Mouse (Mus musculus) gastrocnemius, postnatal 36 days (tissue): ENCODE results near the gene Afg3l1. TPM values are rescaled to one million over a fixed set of nuclear protein-coding genes. Genes with fewer than 3 reads are reported as not detected.
"Not testable (repeated sequence)": the region's sequence is repeated elsewhere in the genome, so short reads cannot be mapped to it uniquely, and the experiment has no call there.

Experiments
- DNase-seq, 2 experiments: peaks; one replicate each; pipeline ENCODE4 v3.0.0; 2022
- intact Hi-C: fragments of 180-260 bp; cut with DNase I; formaldehyde crosslinking; loops from one replicate; pipeline ENCODE4 v1.15.1; 2025
- total RNA-seq, 2 experiments: library from RNA; stranded (reverse); gene quantifications; 2 replicates each; pipeline ENCODE4 v1.2.3; 2021

Gene Afg3l1
- total RNA-seq, 2 experiments from 2014 or later, result 34.6 to 38.2 TPM

GRCm38 (mm10) chr8:123514136-123514535, 36.4 kb downstream of the Afg3l1 start:
- DNase-seq, result no peak
- intact Hi-C loops, result no loop called here

DNA sequence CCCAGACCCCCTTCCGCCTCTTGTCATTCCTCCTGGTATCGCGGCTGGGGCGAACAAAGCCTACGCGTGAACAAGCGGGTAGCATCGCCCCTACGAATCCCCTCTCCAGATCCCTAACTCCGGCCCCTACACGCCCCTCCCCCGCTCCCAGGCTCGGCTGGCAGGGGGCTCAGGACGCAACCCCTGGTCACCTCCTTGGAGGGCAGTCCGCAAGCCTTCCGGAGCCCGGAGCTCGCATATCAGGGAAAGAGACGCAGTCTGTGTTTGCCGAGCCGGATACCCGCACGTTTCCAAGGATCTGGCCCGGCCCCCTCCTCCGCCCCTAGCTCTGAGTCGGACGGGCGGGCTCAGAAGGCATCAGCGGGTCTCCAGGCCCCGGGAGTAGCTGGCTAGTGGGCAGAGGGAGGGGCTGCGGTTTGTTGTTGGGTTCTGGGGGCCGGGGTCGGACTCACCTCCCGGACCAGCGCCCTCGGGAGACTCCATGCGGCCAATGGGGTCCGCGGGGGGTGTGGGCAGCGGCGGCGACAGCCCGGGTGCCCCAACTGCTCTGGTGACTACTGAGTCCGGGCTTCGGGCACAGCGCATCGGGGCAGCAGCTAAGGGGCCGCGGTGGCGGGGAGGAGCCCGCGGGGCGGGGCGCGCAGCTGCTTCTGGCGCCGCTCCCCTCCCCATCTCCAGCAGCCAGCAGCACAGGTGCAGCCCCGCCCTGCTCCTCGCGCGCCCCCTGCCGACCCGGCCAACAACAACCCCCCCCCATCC, 37.3 kb downstream of the Afg3l1 start, which contains the start of gene Dbndd1:
TSS of gene Dbndd1 (minus strand) at position 683 of the 759 bp plus-strand sequence.
- DNase-seq, result peak in 1 of 2 experiments; percentile 13
- intact Hi-C loops, result no loop called here

DNA sequence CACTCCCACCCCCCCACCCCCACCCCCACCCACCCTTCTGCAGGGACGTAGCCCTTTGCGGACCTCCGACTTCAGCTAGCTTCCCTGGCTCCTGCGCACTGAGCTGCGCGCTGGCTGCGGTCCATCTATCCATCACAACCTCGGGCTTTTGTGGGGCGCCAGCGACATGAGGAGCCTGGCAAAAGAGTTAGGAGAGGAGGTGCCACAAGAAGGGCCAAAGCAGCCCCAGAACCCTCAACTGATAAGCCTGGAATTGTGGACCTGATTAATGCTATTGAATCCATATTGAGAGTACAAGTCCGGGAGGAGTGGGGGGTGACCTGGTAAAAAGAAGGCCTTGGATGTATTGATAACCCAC, 37.8 kb downstream of the Afg3l1 start:
- no peak for DNase-seq
- intact Hi-C loops, result no loop called here

DNA sequence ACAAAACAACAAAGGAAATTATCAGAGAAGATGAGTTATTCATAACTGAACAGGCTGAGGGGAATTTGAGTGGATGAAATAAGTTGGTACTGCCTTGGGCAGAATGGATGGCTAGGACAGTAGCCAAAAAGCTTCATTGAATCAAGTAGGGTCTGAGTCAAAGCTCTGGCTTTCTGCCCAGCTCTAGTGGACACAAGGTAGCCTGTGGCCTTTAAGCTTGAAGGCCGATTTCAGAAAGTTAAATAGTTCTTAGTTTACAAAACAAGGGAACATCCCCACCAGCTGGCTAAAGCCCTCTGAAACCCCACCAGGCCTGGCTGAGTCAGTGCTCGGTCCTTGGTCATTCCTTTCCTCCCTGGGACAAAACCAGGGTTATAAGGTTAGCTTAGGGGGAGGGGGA, 38.9 kb downstream of the Afg3l1 start:
- intact Hi-C loops, result no loop called here

GRCm38 (mm10) chr8:123518172-123518571, 40.5 kb downstream of the Afg3l1 start:
- DNase-seq, result no peak
- intact Hi-C loops, result no loop called here

More for the DNA sequence above, 38.9 kb downstream of the Afg3l1 start:
- DNase-seq, result no peak

- intact Hi-C loops, result no loop called here
- DNase-seq, result peak; percentile 76 to 84
Observed at GRCm38 (mm10) chr8:123518667-123519066, 41.0 kb downstream of the Afg3l1 start, which contains the start of gene Gas8. TSS of gene Gas8 (plus strand) at chr8:123518834.

GRCm38 (mm10) chr8:123520048-123520447, 42.3 kb downstream of the Afg3l1 start:
- intact Hi-C loops, DNase-seq: not testable (repeated sequence)

DNA sequence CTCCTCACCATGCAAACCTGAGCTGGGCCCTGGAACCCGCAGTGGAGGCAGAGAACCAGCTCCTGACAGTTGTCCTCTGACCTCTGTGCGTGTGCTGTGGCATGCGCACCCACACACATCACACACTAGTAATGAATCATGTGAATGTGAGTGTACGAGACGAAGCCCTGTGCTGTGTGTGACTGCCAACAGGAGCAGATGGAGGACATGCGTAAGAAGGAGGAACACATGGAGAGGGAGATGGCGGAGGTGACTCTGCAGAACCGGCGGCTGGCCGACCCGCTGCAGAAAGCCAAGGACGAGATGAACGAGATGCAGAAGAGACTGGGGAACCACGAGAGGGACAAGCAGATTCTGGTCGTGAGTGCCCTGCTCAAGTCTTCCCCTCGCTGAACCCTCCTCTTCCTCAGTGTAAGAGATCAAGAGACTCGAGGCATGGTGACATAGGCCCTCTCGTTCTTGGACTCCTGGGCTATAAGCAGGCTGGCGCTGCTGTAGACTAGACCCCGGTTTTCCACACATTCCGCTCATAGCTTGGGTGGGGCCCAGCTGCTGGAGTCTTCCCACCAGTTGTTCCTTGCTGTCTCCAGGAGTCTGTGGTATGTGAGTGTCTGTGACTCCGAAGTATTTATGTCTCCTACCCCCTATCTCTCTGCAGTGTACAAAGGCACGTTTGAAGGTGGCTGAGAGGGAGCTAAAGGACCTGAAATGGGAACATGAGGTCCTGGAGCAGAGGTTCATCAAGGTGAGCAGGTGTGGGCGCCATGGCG, 50.2 kb downstream of the Afg3l1 start:
- intact Hi-C loops, result no loop called here
- no peak for DNase-seq

DNA sequence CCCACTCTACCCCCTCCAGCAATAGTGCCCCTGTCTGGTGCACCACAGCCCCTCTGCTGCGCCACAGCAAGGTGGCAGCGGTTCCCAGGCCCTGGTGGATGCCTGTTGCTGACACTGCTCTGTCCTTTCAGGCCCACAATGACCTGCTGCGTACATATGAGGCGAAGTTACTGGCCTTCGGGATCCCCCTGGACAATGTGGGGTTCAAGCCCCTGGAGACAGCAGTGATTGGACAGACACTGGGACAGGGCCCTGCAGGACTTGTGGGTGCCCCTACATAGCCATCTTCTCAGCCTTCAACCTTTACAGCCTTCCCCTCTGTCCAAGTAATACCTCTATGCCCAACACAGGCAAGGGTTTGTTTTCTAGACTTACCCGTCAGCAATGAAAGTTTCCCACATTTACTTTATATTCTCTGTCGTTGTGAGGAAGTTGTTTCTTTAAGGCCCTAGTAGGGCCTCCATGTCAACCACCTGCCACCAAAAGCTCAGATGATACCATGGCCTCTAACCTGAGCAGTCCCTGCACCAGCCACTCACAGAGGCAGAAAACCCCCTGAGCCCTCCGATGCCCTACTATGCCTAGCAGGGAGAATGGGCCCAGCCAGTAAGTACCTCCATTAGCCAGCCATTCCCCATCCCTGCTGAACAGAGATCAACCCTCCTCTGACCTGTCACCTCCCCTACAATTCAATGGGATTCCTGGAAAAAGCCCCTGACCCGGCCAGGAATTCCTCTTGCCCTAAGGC, 58.7 kb downstream of the Afg3l1 start:
- intact Hi-C loops, result no loop called here
- no peak for DNase-seq

DNA sequence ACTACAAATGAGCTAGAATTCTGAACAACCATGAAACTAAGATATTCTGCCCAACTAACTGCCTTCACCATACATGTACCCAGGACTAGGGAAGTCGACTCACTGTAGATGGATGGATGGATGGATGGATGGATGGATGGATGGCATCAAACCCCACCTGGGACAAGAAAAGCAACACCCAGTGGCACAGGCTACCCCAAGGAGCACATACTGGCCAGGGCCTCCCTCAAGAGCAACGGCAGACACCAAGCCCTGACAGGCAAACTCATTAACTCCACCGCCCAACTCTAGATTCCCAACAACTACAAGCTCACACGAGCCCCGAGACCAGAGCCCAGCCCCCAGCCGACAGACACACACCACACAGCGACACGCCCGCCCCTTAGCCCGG, 59.3 kb downstream of the Afg3l1 start:
- intact Hi-C loops, result no loop called here
- DNase-seq, result no peak

DNA sequence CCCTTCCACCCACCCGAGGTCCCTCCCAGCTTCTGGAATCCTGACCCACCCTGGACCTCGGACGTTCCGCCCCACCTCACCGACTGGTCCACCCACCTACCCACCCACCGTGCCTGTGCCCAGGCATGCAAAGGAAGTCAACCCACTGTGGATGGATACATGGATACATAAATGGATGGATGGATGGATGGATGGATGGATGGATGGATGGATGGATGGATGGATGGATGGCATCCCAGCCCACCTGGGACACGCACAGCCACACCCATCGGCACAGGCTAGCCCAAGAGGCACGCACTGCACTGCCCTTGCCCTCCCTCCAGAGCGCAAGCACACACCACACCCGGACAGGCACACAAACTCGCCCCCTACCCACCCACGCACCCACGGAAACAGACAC, 59.9 kb downstream of the Afg3l1 start:
- DNase-seq, result peak in 1 of 2 experiments; percentile 37
- intact Hi-C loops, result not testable (repeated sequence)

Other genes with a start within 250 kb of the Afg3l1 start
- 1 to 10 TPM; 1.3 to 1.4 TPM for gene Spata2l, start 241.7 kb upstream of the Afg3l1 start, total RNA-seq
- gene Zfp276, start 223.7 kb upstream of the Afg3l1 start, total RNA-seq, result 1 to 10 TPM; 5.0 to 5.1 TPM
- 10 to 100 TPM; 16.3 to 17.8 TPM for gene Vps9d1, start 223.6 kb upstream of the Afg3l1 start, total RNA-seq
- gene Fanca, start 159.3 kb upstream of the Afg3l1 start, total RNA-seq, result under 1 TPM; 0.28 to 0.42 TPM
- gene Spire2, start 145.2 kb upstream of the Afg3l1 start, total RNA-seq, result under 1 TPM in 1 of 2 experiments, not detected in 1; 0.27 TPM
- gene Tcf25, start 104.2 kb upstream of the Afg3l1 start, total RNA-seq, result 100 to 1,000 TPM; 136 to 137 TPM
- not detected for gene Mc1r, start 70.8 kb upstream of the Afg3l1 start, total RNA-seq
- gene Tubb3, start 66.5 kb upstream of the Afg3l1 start, total RNA-seq, result under 1 TPM in 1 of 2 experiments, not detected in 1; 0.20 TPM
- gene Def8, start 54.4 kb upstream of the Afg3l1 start, total RNA-seq, result 10 to 100 TPM; 35.7 to 40.3 TPM
- gene Dbndd1, start 37.6 kb downstream of the Afg3l1 start, total RNA-seq, result not detected
- 1 to 10 TPM; 3.7 to 4.6 TPM for gene Gas8, start 40.9 kb downstream of the Afg3l1 start, total RNA-seq
- gene Rhou, start 176.0 kb downstream of the Afg3l1 start, total RNA-seq, result 10 to 100 TPM; 12.8 to 14.7 TPM